Mouse (Mus musculus) heart, embryonic 14.5 days (tissue): Measurements from ENCODE around the gene Rnf157. TPM values are rescaled to one million over a fixed set of nuclear protein-coding genes. Genes with fewer than 3 reads are reported as not detected.
"Not testable (repeated sequence)": the region's sequence is repeated elsewhere in the genome, so short reads cannot be mapped to it uniquely, and the experiment has no call there.

Source experiments
- ATAC-seq: fragments of 200-750 bp; cut with Nextera tagmentation; 2 replicates; pipeline ENCODE4 v1.8.0; 2017; ENCODE audit warnings: low read depth, moderate TSS enrichment; ENCODE audit not compliant: insufficient number of reproducible peaks, insufficient read depth, low FRiP score
- H3K27ac ChIP-seq, 2 experiments: fragments of 200-500 bp in 1 of 2; fragments of 300-500 bp in 1 of 2; sonication (generic) in 1 of 2; replicated peaks in 1 of 2; 2 replicates each; pipeline ENCODE4 v1.5.1; 2012 to 2014; ENCODE audit warnings: low read depth in 2 of 2, low read length in 2 of 2, control low read depth in 1 of 2, mild to moderate bottlenecking in 1 of 2, mixed read lengths in 1 of 2; ENCODE audit not compliant: control insufficient read depth in 1 of 2, insufficient read depth in 1 of 2
- H3K27me3 ChIP-seq: fragments of 300-500 bp; sonication (generic); 2 replicates; pipeline ENCODE4 v1.6.1; 2014; ENCODE audit warnings: mild to moderate bottlenecking, low read length, control low read depth; ENCODE audit not compliant: control insufficient read depth, insufficient read depth
- H3K36me3 ChIP-seq: fragments of 300-500 bp; sonication (generic); 2 replicates; pipeline ENCODE4 v1.6.1; 2014; ENCODE audit warnings: mild to moderate bottlenecking, control low read depth, low read length, mixed read lengths; ENCODE audit not compliant: control insufficient read depth, insufficient read depth
- H3K4me1 ChIP-seq, 2 experiments: fragments of 200-500 bp in 1 of 2; fragments of 300-500 bp in 1 of 2; sonication (generic) in 1 of 2; 2 replicates each; pipeline ENCODE4 v1.6.1; 2012 to 2014; ENCODE audit warnings: low read length in 2 of 2, control low read depth in 1 of 2, mixed read lengths in 1 of 2; ENCODE audit not compliant: control insufficient read depth in 2 of 2, insufficient read depth in 2 of 2
- H3K4me2 ChIP-seq: fragments of 300-500 bp; sonication (generic); 2 replicates; pipeline ENCODE4 v1.6.1; 2014; ENCODE audit warnings: mild to moderate bottlenecking, low read length
- H3K4me3 ChIP-seq, 2 experiments: fragments of 200-500 bp in 1 of 2; fragments of 300-500 bp in 1 of 2; sonication (generic) in 1 of 2; 2 replicates each; pipeline ENCODE4 v1.5.1; 2012 to 2014; ENCODE audit warnings: low read length in 2 of 2, mild to moderate bottlenecking in 2 of 2, control low read depth in 1 of 2, low read depth in 1 of 2, moderate library complexity in 1 of 2; ENCODE audit not compliant: control insufficient read depth in 1 of 2, insufficient read depth in 1 of 2
- H3K9ac ChIP-seq: fragments of 300-500 bp; sonication (generic); 2 replicates; pipeline ENCODE4 v1.6.1; 2014; ENCODE audit warnings: mild to moderate bottlenecking, low read length
- H3K9me3 ChIP-seq: fragments of 300-500 bp; sonication (generic); 2 replicates; pipeline ENCODE4 v1.6.1; 2016; ENCODE audit warnings: low read length, control low read depth; ENCODE audit not compliant: control insufficient read depth
- WGBS: fragments of 180-500 bp; shearing (Covaris S2); extraction: QIAGEN DNeasy Blood & Tissue Kit; methylation state at CpG from one replicate; pipeline ENCODE4 v1.1.7; 2014; 5-methylcytosine and 5-hydroxymethylcytosine counted together
- polyA plus RNA-seq: library from polyadenylated mRNA; unstranded; fragments of >200 nt; fragmentation: Nextera tagmentation; extraction: Ambion mirVana; gene quantifications from 2 replicates; pipeline ENCODE4 v1.2.1, GENCODE M21; 2014

Gene Rnf157
- polyA plus RNA-seq, 1 experiment from 2014 or later: 8.4 TPM

GRCm38 (mm10) chr11:116387086-116388071, 25.5 kb downstream of the Rnf157 start:
- ATAC-seq: peak; percentile 59
- 7% methylated on average over 13 of the region's 16 CpGs for WGBS
- peak overlapping the region; percentile 55 for H3K9ac ChIP-seq
- peak overlapping the region; percentile 67 to 75 for H3K27ac ChIP-seq
- H3K36me3 ChIP-seq: no peaks in the 10 kb centered on the region
- peak overlapping the region; percentile 21 to 30; a peak in 3 of 4 replicates for H3K4me3 ChIP-seq
- H3K4me2 ChIP-seq: peak overlapping the region; percentile 64
- H3K9me3 ChIP-seq: no peaks in the 10 kb centered on the region
- H3K27me3 ChIP-seq: no peaks in the 10 kb centered on the region
- peaks cover 15 to 25% of the 10 kb centered on the region in 2 experiments for H3K4me1 ChIP-seq

- H3K4me1 ChIP-seq: peaks cover 15 to 25% of the 10 kb centered on the region in 2 experiments
- no peak overlapping the region for H3K4me3 ChIP-seq
- H3K36me3 ChIP-seq: no peaks in the 10 kb centered on the region
- H3K27ac ChIP-seq: no peak overlapping the region; a peak in 1 of 4 replicates
- H3K4me2 ChIP-seq: no peak overlapping the region
- H3K27me3 ChIP-seq: no peaks in the 10 kb centered on the region
- no peak overlapping the region for H3K9ac ChIP-seq
- ATAC-seq: no peak; the same call in 1 of the 2 replicates
- H3K9me3 ChIP-seq: no peaks in the 10 kb centered on the region
- 18% methylated on average over 5 of the region's 5 CpGs for WGBS
Measured at GRCm38 (mm10) chr11:116385999-116386398, 26.8 kb downstream of the Rnf157 start.

GRCm38 (mm10) chr11:116384171-116384570, 28.7 kb downstream of the Rnf157 start:
- WGBS: 74% methylated on average over 11 of the region's 11 CpGs
- no peaks in the 10 kb centered on the region for H3K9me3 ChIP-seq

GRCm38 (mm10) chr11:116383070-116383469, 29.8 kb downstream of the Rnf157 start:
- 84% methylated on average over 5 of the region's 5 CpGs for WGBS
- not testable (repeated sequence) for ATAC-seq

More at GRCm38 (mm10) chr11:116384171-116384570, 28.7 kb downstream of the Rnf157 start:
- H3K27me3 ChIP-seq: no peaks in the 10 kb centered on the region
- peaks cover 15 to 25% of the 10 kb centered on the region in 2 experiments for H3K4me1 ChIP-seq
- H3K36me3 ChIP-seq: no peaks in the 10 kb centered on the region
- H3K4me3 ChIP-seq: no peak overlapping the region
- H3K9ac ChIP-seq: peak overlapping the region; percentile 27; the same call in 1 of the 2 replicates
- ATAC-seq: no peak
- H3K27ac ChIP-seq: no peak overlapping the region
- no peak overlapping the region for H3K4me2 ChIP-seq

GRCm38 (mm10) chr11:116380767-116381166, 32.1 kb downstream of the Rnf157 start:
- H3K9me3 ChIP-seq: no peaks in the 10 kb centered on the region
- H3K4me1 ChIP-seq: peaks cover 0 to under 1% of the 10 kb centered on the region in 2 experiments; a peak in 1 of 4 replicates
- H3K27me3 ChIP-seq: no peaks in the 10 kb centered on the region
- no peak overlapping the region for H3K27ac ChIP-seq
- ATAC-seq: no peak
- WGBS: 68% methylated on average over 7 of the region's 7 CpGs
- H3K4me2 ChIP-seq: no peak overlapping the region
- no peaks in the 10 kb centered on the region for H3K36me3 ChIP-seq
- H3K4me3 ChIP-seq: no peak overlapping the region
- H3K9ac ChIP-seq: no peak overlapping the region

More at GRCm38 (mm10) chr11:116383070-116383469, 29.8 kb downstream of the Rnf157 start:
- H3K4me2 ChIP-seq, H3K9me3 ChIP-seq, H3K27me3 ChIP-seq, H3K36me3 ChIP-seq, H3K27ac ChIP-seq, H3K4me3 ChIP-seq, H3K9ac ChIP-seq: not testable (repeated sequence)
- H3K4me1 ChIP-seq: peaks cover 15 to 24% of the 10 kb centered on the region in 2 experiments

GRCm38 (mm10) chr11:116379530-116379929, 33.3 kb downstream of the Rnf157 start:
- no peaks in the 10 kb centered on the region for H3K36me3 ChIP-seq
- WGBS: 71% methylated on average over 6 of the region's 6 CpGs
- ATAC-seq: no peak
- no peaks in the 10 kb centered on the region for H3K27me3 ChIP-seq
- no peak overlapping the region for H3K4me3 ChIP-seq
- no peak overlapping the region for H3K9ac ChIP-seq
- H3K27ac ChIP-seq: no peak overlapping the region
- no peaks in the 10 kb centered on the region for H3K4me1 ChIP-seq
- H3K9me3 ChIP-seq: no peaks in the 10 kb centered on the region
- H3K4me2 ChIP-seq: no peak overlapping the region

GRCm38 (mm10) chr11:116376945-116377661, 35.7 kb downstream of the Rnf157 start:
- no peak overlapping the region for H3K4me2 ChIP-seq
- no peak for ATAC-seq
- no peaks in the 10 kb centered on the region for H3K36me3 ChIP-seq
- H3K4me3 ChIP-seq: no peak overlapping the region
- H3K27me3 ChIP-seq: no peaks in the 10 kb centered on the region
- H3K27ac ChIP-seq: no peak overlapping the region
- WGBS: 58% methylated on average over 7 of the region's 7 CpGs
- no peak overlapping the region for H3K9ac ChIP-seq
- H3K4me1 ChIP-seq: no peaks in the 10 kb centered on the region
- no peaks in the 10 kb centered on the region for H3K9me3 ChIP-seq
